Mouse (Mus musculus): ENCODE measurements around the gene Adgrl3.

DNA sequence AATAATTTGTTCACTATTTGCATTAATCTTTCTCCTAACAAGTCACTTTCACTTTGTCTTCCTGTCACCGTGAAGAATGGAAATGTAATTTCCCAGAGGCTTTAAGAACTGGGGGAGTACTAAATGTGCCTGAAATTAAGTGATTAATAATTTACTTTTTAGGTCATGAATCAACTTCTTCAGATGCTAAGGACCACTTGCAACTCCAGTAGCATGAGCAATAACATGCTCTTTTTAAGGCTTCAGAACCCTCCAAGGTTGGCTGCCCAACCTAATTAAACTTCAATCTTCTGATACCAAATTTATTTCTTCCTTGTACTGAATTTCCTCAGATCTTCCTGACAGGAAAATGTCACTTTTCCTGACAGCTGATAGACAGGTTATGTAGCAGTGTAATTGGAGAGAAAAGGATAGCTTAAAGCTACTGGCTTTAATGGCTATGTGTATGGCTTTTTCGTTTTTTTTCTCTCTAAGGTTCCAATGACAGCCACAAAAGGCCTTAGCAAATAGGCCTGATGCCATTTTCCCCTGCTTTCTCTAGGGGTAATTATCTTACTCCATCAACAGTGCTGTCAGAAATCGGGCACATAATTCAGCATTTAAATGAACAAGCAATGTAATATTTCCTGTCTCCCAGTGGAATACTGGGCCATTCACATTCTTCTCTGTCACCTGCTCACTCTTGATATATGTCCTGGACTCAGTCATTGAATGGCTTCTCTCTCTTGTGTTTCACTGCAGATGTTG lies 718.5 kb downstream of the Adgrl3 start:
- TF ChIP-seq TCF12 (IDR thresholded peaks at IDR 0.05; ENCODE audit: insufficient read depth, poor library complexity, severe bottlenecking), result no peak
- no peak for TF ChIP-seq REST (IDR thresholded peaks at IDR 0.05; ENCODE audit: insufficient read depth, insufficient read length)
- TF ChIP-seq POLR2A (IDR thresholded peaks at IDR 0.05; ENCODE audit: insufficient read length, low read depth), result no peak
- TF ChIP-seq MAX (IDR thresholded peaks at IDR 0.05; ENCODE audit: low read depth), result no peak
- no peak for TF ChIP-seq USF1 (IDR thresholded peaks at IDR 0.05; ENCODE audit: low read depth)
- no peak for TF ChIP-seq E2F4 (IDR thresholded peaks at IDR 0.05; ENCODE audit: insufficient read depth)
- TF ChIP-seq POLR2AphosphoS2 (IDR thresholded peaks at IDR 0.05; ENCODE audit: insufficient read length, low read depth), result no peak
- TF ChIP-seq MYOD1 (IDR thresholded peaks at IDR 0.05; ENCODE audit: control insufficient read depth in 1 of 3, insufficient read length in 2 of 3, low read depth in 2 of 3), result no peak
- TF ChIP-seq SRF (IDR thresholded peaks at IDR 0.05; ENCODE audit: control insufficient read depth, insufficient read length, low read depth), result no peak
- no peak for TF ChIP-seq TCF3 (IDR thresholded peaks at IDR 0.05; ENCODE audit: insufficient read length, low read depth)
- no peak for TF ChIP-seq CEBPB (IDR thresholded peaks at IDR 0.05; ENCODE audit: insufficient read depth, poor library complexity, severe bottlenecking)
- TF ChIP-seq MYOG (IDR thresholded peaks at IDR 0.05; ENCODE audit: control insufficient read depth in 1 of 3, insufficient read depth in 1 of 3, insufficient read length in 2 of 3, low read depth in 2 of 3), result no peak
